Mouse (Mus musculus): ENCODE results near the gene Psmb7.

DNA sequence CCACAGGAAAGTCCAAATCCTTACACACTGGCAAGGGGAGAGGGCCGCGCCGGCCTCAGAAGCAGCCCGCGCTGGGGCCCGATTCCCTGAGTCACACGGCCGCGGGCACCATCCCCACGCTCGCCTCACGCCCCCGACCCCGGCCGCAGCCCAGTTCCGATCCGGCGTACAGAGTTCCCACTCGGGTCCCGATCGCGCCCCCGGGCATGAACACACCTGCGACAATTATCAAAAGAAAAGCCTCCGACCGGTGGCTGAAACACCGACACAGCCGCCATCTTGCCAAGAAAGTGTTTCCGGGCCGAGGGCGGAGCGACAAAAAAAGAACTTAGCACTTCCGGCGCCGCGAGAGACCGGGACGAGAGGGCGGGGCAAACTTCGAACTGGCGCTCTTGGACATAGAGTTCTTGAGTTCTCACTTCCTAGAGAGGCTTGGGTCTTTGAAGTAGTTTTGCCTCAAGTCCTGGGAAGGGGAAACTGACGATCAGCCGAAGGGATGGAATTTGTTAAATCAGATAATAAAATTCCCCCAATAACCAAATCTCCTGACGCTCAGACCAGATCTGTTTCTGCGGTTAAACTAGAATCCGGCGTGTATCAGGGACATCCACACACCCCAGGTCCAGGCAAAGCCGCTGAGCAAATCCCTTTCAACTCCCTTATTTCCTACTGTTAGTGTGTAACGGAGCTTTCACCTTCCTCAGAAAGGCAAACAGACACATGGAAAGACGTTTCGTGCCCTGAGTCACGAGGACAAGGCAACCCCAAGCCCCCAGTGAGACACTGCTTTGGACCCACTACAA is at the start of gene Psmb7:
- peak; percentile 44; the same call in 1 of the 2 replicates for TF ChIP-seq POLR2A (IDR thresholded peaks at IDR 0.05; ENCODE audit: borderline replicate concordance, control insufficient read depth, low read depth, low read length)
- no peak for TF ChIP-seq CTCF (IDR thresholded peaks at IDR 0.05; ENCODE audit: control insufficient read depth, insufficient read depth, low read length)
